Mouse (Mus musculus) monocyte, adult 2 months (primary cell): Measurements from ENCODE around the gene Zfp217.

Source experiments
- DNase-seq, 2 experiments: peaks; one replicate each; pipeline ENCODE4 v3.0.0; 2022; ENCODE audit warnings: low spot score in 2 of 2, low read depth in 1 of 2

Gene Zfp217

DNA sequence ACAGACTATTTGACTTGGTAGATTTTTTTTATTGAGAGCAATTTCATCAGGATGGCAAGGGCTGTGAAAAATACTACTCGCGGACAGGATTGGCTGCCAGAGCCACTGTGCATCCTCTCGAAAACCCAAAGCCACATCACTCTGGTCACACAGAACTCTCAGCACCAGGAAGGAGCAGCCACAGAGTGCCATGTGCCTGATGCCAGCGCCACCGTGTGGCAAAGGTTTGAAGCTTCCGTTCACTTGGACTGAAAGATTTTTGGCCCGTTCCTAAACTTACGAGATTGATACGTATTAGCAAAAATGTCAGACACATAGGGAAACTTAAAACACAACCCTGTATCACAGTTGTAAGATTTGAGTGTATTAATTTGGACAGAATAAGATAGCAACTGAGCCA is 44.1 kb downstream of the Zfp217 start:
- DNase-seq: no peak

DNA sequence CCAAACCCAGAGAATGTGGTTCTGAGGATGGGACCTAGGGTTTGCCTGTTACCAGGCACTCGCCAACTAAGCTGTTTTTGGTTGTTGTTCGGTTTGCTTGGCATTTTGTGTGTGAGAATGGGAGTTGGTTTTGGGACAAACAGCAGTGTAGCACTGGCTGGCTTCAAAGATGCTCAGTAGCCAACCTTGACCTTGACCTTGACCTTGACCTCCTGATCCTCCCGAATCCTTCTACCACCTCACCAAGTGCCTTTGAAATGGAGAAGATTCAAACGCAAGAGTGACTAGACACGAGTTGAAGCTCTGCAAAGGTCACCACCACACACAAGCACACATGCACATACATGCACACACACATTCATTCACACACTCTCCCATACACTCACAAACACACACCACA is 44.6 kb downstream of the Zfp217 start:
- DNase-seq: no peak

DNA sequence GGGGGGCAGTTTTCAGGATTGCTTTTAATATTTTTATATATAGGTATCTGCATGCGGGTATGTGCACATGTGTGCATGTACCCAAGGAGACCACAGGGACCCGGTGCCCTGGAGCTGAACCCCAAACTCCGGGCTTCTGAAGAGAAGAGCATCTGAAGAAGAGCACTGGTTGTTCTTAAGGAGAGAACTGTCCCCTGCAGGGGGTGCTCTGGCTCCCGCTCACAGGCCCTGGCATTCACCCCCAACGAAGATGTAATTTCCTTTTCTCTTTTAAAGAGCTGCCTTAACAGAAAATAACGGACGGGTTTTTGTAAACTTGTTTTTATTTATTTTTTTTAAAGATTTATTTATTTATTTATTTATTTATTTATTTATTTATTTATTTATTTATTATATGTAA is 46.0 kb downstream of the Zfp217 start:
- no peak for DNase-seq

DNA sequence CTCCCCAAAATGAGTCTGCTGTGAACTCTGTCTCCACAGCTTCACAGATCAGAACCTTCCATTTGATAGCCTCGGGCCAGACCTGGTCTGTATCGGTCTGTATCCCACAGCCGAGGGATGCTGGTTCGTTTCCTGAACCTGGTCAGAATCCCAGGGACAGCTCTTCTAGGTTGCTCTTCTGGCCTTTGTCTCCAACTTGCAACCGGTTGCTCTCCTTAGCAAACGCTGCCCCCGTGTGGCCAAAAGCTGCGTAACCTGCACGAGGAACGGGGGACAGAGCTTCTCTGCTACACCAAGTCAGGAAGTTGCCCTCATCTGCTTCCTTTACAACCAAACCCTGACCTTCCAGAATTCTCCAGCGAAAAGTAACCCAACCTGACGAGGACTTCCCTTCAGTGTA is 46.8 kb downstream of the Zfp217 start:
- DNase-seq: peak; percentile 55 to 77

DNA sequence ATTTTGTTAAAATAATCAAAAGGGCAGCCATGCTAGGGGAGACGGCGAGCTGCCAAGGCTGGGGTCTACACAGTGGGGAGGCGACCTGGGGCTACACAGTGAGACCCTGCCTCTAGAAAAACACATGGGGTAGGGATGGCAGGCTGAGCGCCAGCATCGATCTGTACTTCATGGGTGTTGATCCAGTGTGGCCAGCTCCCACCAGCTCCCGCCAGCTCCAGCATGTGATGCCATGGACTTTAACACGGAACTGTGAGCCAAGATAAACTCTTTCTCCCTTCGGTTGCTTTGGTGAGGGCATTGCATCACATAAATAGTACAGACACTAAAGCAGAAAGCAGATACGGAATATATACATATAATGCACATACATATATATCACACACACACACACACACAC is 53.0 kb downstream of the Zfp217 start:
- DNase-seq: no peak

DNA sequence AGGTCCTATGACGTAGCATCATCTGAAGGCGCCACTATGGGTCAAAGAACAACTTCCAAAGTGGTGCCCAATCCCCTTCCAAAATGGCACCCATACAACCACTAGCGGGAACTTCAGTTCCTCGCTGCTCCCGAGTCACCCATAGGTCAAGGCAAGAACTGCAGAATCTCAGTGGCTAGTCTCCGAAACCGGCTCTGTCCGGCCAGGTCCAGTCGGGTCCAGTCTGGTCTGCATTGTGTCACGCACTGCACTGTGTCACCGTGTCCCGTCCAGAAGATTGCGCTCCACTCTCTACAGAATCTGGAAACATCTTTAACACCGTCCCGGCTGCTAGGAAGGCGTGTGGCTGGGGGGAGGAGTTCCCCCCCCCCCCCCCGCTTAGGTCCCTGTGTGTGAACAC is 53.7 kb downstream of the Zfp217 start:
- no peak for DNase-seq

DNA sequence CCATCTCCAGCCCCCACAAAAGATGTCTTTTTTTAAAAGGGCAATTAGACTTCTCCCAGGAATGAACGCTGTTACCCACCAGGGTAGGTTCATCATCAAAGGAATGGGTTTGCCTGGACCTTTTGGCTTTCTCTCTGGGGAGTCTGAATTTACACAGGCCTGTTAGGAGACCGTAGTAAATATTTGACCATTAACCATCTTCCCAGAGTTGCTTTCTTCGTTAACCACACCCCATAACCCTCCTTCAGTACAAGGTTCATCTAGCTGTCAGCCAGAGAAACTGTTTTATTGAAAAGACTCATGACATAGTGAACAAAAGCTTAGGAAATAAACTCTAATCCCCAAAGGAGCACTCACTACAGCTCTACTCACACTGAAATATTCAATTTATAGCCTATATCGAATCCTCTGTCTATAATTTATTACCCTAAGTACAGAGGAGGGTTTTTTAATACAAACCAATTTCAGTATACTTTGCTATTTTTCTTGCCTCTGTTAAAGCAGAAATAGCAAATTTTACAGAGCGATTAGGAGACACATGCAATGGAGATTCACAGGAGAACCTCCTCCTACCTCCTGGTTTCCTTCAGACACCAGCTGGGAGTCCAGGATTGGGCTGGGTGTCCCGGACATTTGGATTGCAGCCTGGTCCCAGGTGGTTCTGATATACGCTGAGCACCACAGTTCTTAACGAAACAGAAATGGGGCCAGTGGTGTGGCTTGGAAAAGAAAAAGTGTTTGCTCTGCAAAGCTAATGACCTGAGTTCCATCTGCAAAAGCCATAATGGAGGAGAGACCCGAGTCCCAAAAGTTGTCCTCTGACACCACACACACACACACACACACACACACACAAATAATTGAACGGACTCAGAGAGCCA is 56.1 kb downstream of the Zfp217 start:
- DNase-seq: no peak

DNA sequence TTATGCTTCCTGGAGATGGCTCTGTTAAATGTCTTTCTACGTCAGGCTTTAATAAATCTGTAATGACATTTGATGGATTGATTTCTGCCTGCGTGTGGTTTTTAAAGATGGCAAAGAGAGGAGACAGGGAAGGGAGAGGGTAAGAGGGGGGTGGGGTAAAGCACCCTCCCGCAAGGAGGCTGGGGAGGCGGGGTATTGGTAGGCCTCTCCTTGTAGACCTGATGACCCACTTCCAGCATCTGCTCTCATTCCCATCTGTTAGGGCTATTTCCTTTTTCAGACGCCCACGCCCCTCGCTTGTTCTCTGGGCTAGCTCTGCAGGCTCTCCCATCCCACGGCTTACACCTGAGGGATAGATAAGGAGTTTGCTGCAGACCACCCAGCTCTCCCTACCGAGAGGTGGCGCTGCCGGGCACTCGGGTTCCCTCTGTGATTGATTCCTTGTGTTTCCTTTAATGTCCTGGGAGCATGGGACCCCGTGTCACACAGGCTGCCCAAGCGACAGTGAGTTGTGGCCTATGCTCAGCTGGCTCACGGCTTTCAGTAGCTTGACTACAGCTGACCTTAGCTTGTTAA is 69.4 kb downstream of the Zfp217 start:
- no peak for DNase-seq

DNA sequence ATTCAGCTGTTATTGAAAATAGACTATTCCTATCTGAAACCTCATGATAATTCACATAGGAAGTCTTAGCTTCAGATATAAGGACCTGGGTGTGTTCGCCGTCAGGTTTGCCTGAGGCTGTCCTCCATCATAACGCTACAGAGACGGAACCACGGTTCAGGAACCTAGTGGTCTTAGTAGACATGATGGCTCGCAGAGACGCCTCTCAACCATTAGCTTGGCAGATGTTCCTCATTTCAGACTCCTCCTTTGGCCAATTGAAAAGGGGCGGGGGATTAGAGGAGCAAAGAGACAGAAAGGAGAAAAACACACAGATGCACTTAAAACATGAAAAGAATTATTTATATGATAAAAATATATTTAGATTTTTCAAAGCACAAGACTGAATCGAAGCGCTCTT is 69.9 kb downstream of the Zfp217 start:
- DNase-seq: no peak

DNA sequence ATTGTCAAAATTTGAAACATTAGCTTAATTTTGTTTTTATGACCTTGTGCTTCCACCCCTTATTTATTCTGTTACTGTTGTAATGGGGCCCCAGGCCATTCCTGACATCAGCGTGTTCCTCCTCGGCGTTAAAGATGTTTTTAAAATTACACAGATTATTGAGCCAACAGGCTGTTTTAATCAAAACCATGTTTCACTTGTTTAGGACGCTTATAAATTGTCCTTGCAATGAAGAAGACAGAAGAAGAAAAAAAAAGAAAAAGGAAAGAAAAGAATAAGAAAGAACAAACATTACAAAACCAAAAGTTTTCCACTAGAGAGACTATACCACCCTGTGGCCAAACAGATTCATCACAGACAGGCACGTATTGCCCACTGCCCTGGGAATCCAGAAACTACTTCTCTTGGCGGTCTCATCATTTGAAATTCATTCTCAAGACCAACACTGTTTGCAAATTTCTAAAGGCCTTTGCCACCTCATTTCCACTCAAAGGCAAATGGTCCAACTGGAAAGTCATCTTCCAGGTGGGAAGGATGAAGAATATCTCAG is 70.9 kb downstream of the Zfp217 start:
- DNase-seq: no peak

DNA sequence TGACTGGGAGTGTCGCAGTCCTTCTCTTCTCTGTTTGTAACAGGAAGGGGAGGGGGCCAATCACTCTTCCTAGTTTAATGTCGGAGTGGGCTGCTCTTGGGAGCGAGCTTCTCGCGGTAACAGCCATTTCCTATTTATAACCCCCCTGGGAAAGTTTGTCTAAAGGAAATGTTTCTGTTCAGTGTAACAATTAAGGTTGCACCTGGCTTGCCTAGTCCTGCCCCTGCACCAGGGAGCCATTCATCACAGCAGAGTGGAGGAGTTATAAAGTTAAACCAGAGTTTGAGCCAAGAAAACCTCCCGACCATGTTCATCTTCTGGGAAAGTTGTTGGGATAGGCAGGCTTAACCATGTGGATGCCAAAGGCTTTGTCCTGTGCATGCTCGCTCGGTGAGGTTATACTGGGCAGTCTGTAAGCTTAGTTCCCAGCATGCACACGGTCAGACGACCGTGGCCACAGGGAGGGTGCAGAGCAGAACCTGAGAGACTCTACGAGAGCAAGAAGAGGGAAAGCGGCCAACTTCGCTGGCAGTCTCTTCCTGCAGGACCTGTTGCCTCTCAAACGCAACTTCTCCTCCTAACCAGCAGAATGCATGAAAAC is 77.2 kb downstream of the Zfp217 start:
- no peak for DNase-seq

DNA sequence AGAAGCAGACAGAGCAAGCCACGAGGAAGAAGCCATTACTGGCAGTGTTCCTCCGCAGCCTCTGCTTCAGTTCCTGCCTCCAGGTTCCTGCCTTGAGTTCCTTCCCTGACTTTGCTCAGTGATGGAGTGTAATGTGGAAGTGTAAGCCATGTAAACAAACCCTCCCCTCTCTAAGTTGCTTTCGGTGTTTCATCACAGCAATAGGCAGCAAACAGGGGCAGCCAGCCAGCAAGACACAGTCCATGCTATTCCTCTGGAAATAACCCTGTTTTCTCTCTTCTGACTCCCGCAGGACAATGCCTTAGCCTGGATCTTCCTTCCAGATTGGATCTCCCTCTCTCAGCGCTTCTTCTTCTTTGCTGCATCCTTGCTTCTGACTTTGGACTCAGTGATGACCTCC is 77.9 kb downstream of the Zfp217 start:
- no peak for DNase-seq

DNA sequence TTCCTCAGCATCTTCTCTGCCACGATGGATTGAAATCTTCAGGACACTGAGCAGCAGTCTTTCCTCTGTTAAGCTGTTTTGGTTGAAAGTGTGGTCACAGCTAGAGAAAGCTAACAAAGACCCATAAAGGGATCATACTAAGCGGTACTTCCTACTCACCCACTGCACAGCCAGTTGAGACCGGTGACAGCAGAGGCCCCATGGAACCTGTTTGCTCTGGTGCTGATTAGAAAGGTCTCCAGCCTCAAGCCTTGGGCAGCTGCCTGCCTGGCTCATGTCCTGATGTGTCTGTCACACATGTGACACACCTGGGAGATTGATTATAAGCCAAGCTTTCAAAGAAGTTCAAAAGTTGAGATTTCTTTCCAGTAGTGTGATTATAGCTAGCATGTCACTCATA is 85.5 kb downstream of the Zfp217 start:
- DNase-seq: no peak

DNA sequence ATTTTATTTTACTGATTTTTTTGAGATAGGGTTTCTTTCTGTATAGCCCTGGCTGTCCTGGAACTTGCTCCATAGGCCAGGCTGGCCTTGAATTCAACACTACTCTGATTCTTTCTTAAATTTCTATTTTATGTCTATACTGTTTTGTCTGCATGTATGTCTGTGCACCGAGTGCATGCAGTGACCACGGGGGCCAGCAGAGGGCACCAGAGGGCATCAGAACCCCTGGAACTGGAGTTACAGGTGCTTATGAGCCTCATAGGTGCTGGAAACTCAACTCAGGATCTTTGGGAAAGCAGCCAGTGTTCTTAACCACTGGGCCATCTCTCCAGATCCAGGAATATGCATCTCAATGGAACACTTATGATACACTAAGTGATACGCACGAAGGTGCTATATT is 87.8 kb downstream of the Zfp217 start:
- peak in 1 of 2 experiments; percentile 8 for DNase-seq

DNA sequence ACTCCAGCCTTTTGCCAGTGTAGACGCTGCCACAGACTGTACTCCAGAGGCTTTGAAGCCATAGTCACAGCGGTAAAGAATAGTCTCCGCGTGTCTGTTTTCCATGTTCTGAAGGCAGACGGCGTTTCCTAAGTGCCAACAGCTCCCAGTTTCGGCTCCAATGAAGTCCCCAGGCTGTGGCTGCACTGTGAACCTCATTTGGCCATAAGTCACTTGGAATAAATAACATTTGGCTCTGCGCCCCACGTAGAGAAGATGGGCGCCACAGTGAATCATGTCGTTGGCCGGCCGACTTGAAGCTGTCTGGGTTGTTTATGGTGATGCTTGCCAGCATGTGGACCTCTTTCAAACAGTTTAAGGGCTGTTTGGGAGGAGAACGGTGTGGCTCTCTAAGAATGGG is 89.1 kb downstream of the Zfp217 start:
- no peak for DNase-seq
